Mouse (Mus musculus): ENCODE measurements around the gene Gdpd3. TPM values are rescaled to one million over a fixed set of nuclear protein-coding genes. Genes with fewer than 3 reads are reported as not detected.
"Not testable (repeated sequence)": the region's sequence is repeated elsewhere in the genome, so short reads cannot be mapped to it uniquely, and the experiment has no call there.

Gdpd3 gene
- total RNA-seq, 2 experiments from 2014 or later = 3.7 to 4.2 TPM

DNA sequence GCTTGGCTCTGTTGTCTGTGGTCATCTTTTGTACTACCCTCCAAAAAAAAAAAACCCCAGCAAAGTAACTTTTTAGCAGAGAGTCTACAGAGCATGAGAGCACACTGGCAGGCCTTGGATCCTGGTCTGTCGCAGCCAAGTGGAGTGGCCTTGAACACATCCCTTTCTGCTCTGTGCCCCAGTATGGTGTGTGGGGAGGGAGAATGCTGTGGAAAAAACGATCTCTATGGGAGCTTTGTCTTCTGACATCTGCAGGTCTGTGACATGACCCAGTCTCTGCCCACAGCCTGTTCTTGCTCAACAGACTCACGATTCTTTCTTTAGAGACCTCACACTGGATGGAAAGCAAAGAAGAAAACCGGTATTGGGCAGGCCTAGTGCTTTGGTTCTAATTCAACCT lies 5.2 kb upstream of the Gdpd3 start:
- no peak for DNase-seq

DNA sequence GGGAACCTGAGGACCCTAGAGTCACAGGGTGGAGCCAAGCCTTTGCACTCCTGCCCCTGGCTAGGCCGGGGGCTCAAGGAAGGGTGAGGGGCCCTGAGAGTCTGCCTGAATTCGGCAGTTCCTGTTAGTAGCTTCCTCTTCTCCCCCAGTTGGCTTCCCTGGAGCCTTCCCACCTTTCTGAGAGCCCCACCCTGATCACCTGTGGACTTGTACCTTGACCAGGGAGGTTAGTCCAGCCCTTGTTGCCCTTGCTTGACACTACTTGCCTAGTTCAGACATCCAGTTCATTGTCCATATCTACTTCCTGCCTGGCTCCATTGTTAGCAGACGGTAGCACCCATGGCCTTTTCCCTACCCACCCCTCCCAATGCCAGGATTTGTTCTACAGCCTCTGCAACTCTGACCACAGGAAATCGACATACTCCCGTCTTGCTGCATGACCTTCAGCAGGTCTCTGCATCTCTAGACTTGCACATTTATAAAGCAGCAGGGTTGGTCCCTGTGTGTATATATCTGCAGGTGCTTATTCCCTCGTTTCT lies 4.5 kb upstream of the Gdpd3 start:
- no peak for DNase-seq

GRCm38 (mm10) chr7:126762471-126763008 lies 3.6 kb upstream of the Gdpd3 start:
- no peak for DNase-seq

GRCm38 (mm10) chr7:126765540-126765939 lies 594 bp upstream of the Gdpd3 start:
- no peak for DNase-seq

DNA sequence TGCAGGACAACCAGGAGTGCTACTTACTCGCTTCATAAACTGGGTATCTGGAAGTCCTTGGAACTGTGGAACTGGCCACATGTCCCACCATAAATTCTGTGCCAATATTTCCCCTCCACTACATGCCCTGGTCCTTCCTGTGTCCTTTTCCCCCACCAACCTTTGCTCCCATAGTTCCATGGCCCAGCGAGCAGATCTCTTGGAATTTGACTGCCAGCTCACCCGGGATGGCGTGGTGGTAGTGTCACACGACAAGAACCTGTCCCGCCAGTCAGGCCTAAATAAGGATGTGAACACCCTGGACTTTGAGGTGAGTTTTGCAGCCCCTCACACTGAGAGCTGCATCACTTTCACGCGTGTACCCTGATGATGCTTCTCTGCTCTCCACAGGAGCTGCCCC lies 867 bp downstream of the Gdpd3 start:
- DNase-seq = no peak

- DNase-seq = no peak
These were observed 4.7 kb downstream of the Gdpd3 start for GRCm38 (mm10) chr7:126770784-126771183.

GRCm38 (mm10) chr7:126773351-126773750 lies 7.2 kb downstream of the Gdpd3 start:
- DNase-seq = no peak

DNA sequence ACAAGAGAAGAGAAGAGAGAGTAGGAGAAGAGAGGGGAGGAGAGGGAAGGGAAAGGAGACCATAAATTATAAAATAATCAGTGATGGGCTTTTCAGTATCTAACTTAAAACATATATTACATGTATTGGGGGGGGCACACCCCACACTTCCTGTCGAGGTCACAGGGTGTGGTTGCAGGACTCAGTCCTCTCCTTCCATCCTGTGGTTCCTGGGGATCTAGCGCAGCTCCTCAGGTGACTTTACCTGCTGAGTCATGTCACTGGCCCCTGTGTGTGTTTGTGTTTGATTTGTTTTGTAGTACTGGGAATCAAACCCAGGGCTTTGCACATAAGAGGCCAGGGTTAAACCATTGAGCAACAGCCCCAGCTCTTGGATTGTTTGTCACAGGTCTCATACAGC lies 8.3 kb downstream of the Gdpd3 start:
- no peak for DNase-seq

DNA sequence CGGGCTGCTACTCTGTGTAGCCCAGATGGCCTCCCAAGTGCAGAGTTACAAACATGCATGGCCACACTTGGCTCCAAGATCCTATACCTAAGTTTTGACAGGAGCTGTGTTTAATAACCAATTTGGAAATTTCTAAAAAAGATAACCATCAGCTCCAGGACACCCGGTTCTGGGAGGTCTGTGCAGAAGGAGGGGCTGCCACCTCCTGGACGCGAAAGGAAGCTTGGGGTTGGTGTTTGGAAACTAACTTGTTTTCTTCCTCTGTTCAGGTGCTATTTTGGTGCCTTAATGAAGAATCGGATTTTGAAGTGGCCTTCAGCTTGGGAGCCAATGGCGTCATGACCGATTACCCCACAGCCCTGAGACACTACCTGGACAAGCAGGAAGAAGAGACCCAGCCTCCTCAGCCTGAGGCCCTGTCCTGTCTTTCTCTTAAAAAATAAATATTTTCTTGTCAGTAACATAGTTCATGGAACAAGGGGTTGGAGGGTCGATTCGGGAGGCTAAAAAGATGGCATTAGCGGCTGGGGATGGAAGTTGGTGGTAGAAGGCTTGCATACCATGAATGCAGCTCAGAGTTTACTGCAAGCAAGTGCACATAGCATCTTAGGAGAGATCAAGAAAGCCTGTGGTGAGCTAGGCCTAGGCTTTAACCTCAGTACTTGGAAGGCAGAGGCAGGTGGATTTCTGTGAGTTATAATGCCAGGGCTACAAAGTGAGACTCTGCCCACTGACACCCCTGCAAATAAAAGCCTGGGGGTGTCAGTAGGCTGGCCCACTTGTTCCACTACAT lies 9.2 kb downstream of the Gdpd3 start:
- DNase-seq = no peak

DNA sequence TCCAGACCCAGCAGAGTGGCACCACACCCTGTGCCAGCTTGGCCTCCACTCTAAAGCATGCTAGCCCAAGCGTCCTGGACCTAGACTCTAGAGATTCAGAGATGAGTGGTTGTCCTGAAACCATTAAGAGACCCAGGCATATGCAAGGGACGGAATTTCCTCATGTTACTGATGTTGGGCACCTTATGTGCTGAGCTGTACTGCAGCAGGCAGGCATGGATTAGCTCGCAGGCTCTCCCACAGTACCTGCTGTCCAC lies 9.8 kb downstream of the Gdpd3 start:
- no peak for DNase-seq

- peak; percentile 95 for DNase-seq
These were observed 10.5 kb downstream of the Gdpd3 start, which contains the start of gene Ypel3 for GRCm38 (mm10) chr7:126776598-126777057. Gene Ypel3, plus strand, starts transcription at chr7:126776955.

GRCm38 (mm10) chr7:126777476-126777875 lies 11.3 kb downstream of the Gdpd3 start:
- DNase-seq = no peak

DNA sequence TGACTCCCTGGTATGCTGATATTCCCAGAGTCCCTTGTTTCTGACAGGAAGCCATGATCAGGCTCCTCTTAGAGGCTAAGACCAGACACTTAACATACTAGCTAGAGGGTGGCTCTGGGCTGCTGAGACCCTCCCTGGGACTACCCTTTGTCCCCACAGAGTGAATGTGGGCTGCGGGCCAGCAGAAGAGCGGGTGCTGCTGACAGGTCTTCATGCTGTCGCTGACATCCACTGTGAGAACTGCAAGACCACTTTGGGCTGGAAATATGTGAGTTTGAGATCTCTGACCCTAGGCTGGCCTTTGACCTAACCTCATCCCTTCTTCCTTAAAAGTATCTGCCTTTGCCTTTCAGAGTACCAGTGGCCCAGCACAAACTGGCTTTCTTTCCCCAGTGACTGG lies 12.0 kb downstream of the Gdpd3 start:
- DNase-seq = no peak

- DNase-seq = not testable (repeated sequence)
These were observed 13.0 kb downstream of the Gdpd3 start for GRCm38 (mm10) chr7:126779101-126779500.

DNA sequence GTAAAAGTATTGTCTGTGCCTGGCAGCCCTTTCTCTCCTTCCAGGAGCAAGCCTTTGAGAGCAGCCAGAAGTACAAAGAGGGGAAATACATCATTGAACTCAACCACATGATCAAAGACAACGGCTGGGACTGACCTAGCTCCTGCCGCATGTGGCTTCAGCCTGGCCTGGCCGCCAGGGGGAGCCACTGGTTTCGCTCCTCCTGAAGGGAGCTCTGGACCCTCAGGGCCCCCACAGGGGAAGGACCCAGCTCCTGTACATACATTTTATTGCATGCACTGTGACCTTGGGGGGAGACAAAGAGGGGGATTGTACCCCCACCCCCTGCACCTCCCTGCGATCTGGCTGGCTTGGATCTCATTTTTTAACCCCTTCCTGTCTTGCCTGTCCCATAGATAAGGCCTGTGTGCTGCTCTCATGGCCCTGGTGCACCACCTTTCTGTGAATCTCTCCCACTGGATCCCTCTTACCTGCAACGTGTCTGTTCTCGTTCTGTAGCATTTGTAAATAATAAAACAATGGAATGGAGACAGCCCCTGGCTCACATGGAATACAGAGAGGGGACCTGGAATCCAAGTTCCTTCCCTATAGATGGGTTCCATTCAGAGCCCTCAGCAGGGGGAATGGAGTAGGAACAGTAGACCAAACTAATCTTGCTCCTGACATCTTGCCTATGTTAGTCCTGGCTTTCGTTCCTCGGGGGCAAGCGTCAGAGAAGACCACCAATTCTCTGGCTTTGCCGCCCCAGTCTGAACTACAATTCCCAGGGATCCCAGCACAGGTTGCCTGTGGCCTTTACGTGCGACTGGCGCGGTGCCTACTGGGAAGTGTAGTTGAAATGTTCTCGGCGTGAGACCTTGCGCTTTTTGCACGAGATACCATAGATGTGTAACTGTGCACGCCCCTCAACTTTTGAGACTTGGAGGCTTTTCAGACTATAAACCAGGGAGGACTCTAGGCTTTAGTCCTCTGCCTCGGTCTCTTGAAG lies 14.1 kb downstream of the Gdpd3 start:
- peak; percentile 94 for DNase-seq

- peak; percentile 54 for DNase-seq
These were observed 15.0 kb downstream of the Gdpd3 start, which contains the start of gene Tbx6 for GRCm38 (mm10) chr7:126780971-126781635. Gene Tbx6, plus strand, starts transcription at chr7:126781483.

DNA sequence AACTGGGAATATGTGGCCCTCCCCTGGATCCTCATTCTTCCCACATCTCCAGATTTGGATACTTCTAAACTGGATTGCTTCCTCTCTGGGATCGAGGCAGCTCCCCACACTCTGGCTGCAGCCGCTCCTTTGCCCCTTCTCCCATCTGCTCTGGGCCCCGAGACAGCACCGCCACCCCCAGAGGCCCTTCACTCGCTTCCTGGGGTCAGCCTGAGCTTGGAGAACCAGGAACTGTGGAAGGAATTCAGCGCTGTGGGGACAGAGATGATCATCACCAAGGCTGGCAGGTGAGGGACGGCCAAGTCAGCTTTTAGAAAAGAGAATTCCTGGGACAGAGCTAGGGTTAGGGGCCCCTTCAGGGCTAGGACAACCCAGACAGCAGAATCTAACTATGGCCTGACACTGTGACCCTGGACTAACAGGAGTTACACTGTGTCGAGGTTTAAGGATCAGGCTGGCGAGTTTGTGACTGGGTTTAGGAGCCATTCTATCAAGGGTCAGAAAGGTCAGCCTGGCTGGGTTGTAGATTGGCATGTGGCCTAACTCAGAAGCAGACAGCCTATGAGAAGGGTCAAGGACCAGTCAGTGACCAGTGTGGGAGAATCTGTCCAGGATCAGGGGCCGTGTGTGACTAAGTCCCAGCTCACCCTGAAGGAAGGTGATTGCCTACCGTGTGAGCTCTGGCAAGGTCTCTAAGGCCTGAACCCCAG lies 15.7 kb downstream of the Gdpd3 start:
- DNase-seq = peak; percentile 4

DNA sequence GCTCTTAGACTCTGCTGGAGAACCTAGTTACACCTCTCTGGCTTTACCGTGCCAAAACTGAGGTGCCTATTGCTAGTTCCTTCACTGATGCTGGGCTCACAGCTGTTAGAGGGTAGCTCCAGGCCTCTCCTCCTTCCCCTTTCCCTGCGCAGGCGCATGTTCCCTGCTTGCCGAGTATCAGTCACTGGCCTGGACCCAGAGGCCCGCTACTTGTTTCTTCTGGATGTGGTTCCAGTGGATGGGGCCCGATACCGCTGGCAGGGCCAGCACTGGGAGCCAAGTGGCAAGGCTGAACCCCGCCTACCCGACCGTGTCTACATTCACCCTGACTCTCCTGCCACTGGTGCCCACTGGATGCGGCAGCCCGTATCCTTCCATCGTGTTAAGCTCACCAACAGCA lies 16.6 kb downstream of the Gdpd3 start:
- DNase-seq = peak; percentile 11

DNA sequence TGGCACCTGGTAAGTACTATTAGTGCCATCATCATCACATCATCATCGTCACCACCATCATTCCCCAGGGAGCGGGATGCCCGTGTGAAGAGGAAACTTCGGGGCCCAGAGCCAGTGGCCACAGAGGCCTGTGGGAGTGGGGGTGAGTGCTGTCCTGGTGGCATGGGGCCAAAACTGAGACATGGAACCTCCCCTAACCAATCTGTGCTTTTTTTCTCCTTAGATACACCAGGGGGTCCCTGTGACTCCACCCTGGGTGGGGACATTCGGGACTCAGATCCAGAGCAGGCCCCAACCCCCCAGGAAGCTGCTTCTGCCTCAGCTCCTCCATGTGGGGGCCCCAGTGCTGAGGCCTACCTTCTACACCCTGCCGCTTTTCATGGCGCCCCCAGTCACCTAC lies 18.3 kb downstream of the Gdpd3 start:
- DNase-seq = peak; percentile 27

- peak; percentile 7 for DNase-seq
These were observed 18.9 kb downstream of the Gdpd3 start for GRCm38 (mm10) chr7:126785056-126785455.

- peak; percentile 3 for DNase-seq
These were observed 20.0 kb downstream of the Gdpd3 start for GRCm38 (mm10) chr7:126786142-126786541.

DNA sequence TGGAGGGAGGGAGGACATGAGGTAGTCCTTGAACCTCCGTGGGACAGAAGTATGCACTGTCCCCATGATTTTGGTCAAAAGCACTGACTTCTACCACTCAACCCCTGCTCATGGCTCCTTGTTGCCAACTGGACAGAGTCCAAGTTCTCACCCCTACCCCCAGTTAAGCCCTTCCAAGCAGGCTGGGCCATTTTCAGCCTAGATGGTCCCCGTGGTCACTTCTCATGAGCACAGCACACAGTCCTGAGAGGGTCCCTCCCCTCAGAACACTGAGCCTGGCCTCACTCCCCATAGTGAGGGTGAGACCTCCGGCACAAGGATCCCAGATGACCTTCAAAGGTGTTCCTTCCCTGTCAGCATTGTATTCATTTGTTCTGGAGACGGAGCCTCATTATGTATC lies 23.0 kb downstream of the Gdpd3 start:
- no peak for DNase-seq
